Mouse (Mus musculus) embryonic fibroblast, embryonic 13.5 days (primary cell): ENCODE results near the gene Ptpre.

Experiments
- CTCF ChIP-seq: IDR thresholded peaks from 2 replicates; pipeline ENCODE4 v1.5.1; 2011; ENCODE audit warnings: mild to moderate bottlenecking, control low read depth, low read length, moderate library complexity, borderline replicate concordance; ENCODE audit not compliant: insufficient read depth
- POLR2A ChIP-seq: IDR thresholded peaks from 2 replicates; pipeline ENCODE4 v1.6.1; 2011; ENCODE audit warnings: low read depth, mild to moderate bottlenecking, control low read depth, low read length, moderate library complexity

DNA sequence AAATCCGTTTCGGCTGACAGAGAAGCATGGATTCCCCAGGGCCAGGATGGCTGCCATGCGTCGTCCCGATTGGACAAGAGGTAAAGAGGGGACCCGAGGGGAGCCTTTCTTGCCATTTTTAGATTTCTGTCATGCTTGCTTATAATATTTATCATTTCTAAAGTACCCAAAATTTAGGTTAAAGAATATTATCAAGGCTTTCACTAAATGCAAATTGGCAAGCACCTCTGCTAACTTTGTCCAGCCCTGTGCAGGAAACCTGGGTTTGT is 68.5 kb downstream of the Ptpre start:
- TF ChIP-seq CTCF (no peak), POLR2A (no peak)
